Mouse (Mus musculus) neural tube, embryonic 14.5 days (tissue): Measurements from ENCODE around the gene Fads2. TPM values are rescaled to one million over a fixed set of nuclear protein-coding genes. Genes with fewer than 3 reads are reported as not detected.

Experiments
- ATAC-seq: fragments of 200-750 bp; cut with Nextera tagmentation; 2 replicates; pipeline ENCODE4 v1.8.0; 2017; ENCODE audit warnings: low read depth, mild to moderate bottlenecking, moderate TSS enrichment, moderate library complexity
- H3K27ac ChIP-seq: fragments of 300-500 bp; sonication (generic); 2 replicates; pipeline ENCODE4 v1.5.1; 2014; ENCODE audit warnings: low read depth, mild to moderate bottlenecking, control low read depth, low read length, moderate library complexity, mixed read lengths
- H3K27me3 ChIP-seq: fragments of 300-500 bp; sonication (generic); 2 replicates; pipeline ENCODE4 v1.6.1; 2014; ENCODE audit warnings: low read length; ENCODE audit not compliant: control insufficient read depth, insufficient read depth
- H3K36me3 ChIP-seq: fragments of 300-500 bp; sonication (generic); 2 replicates; pipeline ENCODE4 v1.6.1; 2014; ENCODE audit warnings: low read length, mixed read lengths; ENCODE audit not compliant: control insufficient read depth, insufficient read depth
- H3K4me1 ChIP-seq: fragments of 300-500 bp; sonication (generic); 2 replicates; pipeline ENCODE4 v1.6.1; 2014; ENCODE audit warnings: low read length; ENCODE audit not compliant: control insufficient read depth, insufficient read depth
- H3K4me2 ChIP-seq: fragments of 300-500 bp; sonication (generic); 2 replicates; pipeline ENCODE4 v1.6.1; 2014; ENCODE audit warnings: mild to moderate bottlenecking, low read depth, low read length, control low read depth
- H3K4me3 ChIP-seq: fragments of 300-500 bp; sonication (generic); 2 replicates; pipeline ENCODE4 v1.5.1; 2014; ENCODE audit warnings: low read depth, low read length, control low read depth, mixed read lengths
- H3K9ac ChIP-seq: fragments of 300-500 bp; sonication (generic); replicated peaks from 2 replicates; pipeline ENCODE4 v1.6.1; 2014; ENCODE audit warnings: low read depth, mild to moderate bottlenecking, control low read depth, low read length, mixed read lengths
- H3K9me3 ChIP-seq: fragments of 300-500 bp; sonication (generic); 2 replicates; pipeline ENCODE4 v1.6.1; 2016; ENCODE audit warnings: low read length; ENCODE audit not compliant: control insufficient read depth
- WGBS: fragments of 180-500 bp; shearing (Covaris S2); extraction: QIAGEN DNeasy Blood & Tissue Kit; methylation state at CpG from one replicate; pipeline ENCODE4 v1.1.7; 2014; 5-methylcytosine and 5-hydroxymethylcytosine counted together
- polyA plus RNA-seq: library from polyadenylated mRNA; unstranded; fragments of >200 nt; fragmentation: Nextera tagmentation; extraction: Ambion mirVana; gene quantifications from 2 replicates; pipeline ENCODE4 v1.2.1, GENCODE M21; 2014

Fads2 gene
- polyA plus RNA-seq, 1 experiment from 2014 or later: 55.3 TPM

DNA sequence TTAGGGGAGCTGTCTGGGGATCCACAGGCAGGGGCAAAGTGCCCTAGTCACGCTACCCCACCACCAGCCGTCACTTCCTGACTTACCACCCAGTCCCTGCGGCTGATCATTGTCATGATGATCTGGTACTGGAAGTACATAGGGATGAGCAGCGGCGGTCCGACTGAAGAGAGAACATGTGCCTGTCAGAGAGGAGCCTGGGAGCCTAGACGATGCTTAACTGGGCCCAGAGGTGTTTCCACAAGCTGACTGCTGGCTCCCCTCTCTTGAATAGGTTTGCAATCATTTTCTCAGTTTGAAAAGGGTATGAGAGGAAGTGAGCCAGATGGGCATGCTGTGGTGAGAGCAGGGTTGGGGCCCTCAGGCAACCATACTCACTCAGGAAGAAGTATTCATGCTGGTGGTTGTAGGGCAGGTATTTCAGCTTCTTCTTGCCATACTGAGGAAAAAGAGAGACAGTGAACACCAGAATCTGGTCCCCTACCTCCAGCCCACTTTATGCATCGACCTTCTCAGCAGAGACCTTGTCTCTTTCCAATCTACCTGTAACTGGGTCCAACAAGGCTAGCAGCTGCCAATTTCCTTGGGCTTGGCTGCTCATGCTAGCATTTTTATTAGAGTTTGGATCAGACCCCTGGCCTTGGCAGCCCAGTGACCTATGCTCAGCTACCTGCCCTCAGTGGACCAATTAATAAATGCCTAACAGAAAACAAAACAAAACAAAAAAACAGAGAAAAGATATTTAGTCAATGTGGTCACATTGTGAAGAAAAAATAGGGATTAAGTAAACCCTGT, 31.2 kb downstream of the Fads2 start:
- H3K4me3 ChIP-seq: no peak overlapping the region
- no peak overlapping the region for H3K9ac ChIP-seq
- H3K9me3 ChIP-seq: no peaks in the 10 kb centered on the region
- 87% methylated on average over 8 of the region's 8 CpGs for WGBS
- no peak for ATAC-seq
- H3K4me2 ChIP-seq: no peak overlapping the region
- peaks cover 77% of the 10 kb centered on the region for H3K36me3 ChIP-seq
- no peaks in the 10 kb centered on the region for H3K4me1 ChIP-seq
- no peaks in the 10 kb centered on the region for H3K27me3 ChIP-seq
- no peak overlapping the region for H3K27ac ChIP-seq

DNA sequence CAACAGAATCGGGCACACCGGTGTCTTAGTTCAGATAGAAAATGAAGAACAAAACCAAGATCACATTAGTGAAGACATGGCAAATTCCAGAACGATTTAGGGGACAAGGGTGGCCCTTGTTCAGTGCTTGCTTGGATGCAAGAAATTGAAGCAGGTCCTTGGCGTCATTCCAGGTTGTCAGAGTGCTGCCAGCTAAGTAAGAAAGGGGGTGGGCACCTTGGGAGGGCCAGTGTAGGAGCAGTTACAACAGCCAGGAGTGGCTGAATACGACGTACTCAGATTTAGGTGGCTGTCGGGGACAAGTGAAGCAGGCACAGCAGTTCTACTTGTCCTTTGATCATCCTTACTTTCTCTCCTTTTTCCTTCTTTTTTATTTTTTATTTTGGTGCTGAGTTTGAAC, 33.8 kb downstream of the Fads2 start:
- 77% methylated on average over 7 of the region's 7 CpGs for WGBS
- Histone ChIP-seq H3K27ac (no peak overlapping the region), H3K9me3 (no peaks in the 10 kb centered on the region), H3K9ac (no peak overlapping the region), H3K4me1 (no peaks in the 10 kb centered on the region), H3K36me3 (peaks cover 83% of the 10 kb centered on the region), H3K4me3 (no peak overlapping the region), H3K27me3 (no peaks in the 10 kb centered on the region), H3K4me2 (no peak overlapping the region)
- no peak for ATAC-seq

DNA sequence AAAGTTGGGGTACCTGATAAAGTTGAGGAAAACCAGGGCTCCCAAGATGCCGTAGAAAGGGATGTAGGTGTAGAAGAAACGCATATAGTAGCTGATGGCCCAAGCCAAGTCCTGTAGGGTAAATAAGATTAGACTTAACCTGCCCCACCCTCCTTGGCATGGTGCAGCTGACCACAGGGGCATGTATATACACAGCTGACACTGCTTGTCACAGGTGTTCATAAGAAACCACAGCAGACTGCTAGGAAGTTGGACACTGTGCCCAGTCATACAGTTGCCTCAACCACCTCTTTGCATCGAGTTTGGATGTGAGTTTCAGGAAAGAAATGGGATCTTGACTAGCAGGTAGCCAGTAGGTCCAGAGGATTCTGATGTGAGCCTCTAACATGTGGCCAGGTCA, 35.0 kb downstream of the Fads2 start:
- no peak overlapping the region for H3K4me2 ChIP-seq
- no peak overlapping the region for H3K9ac ChIP-seq
- H3K27ac ChIP-seq: no peak overlapping the region
- ATAC-seq: no peak
- H3K36me3 ChIP-seq: peaks cover 86% of the 10 kb centered on the region
- H3K27me3 ChIP-seq: no peaks in the 10 kb centered on the region
- H3K9me3 ChIP-seq: no peaks in the 10 kb centered on the region
- no peak overlapping the region for H3K4me3 ChIP-seq
- no peaks in the 10 kb centered on the region for H3K4me1 ChIP-seq
- WGBS: 93% methylated on average over 3 of the region's 3 CpGs

DNA sequence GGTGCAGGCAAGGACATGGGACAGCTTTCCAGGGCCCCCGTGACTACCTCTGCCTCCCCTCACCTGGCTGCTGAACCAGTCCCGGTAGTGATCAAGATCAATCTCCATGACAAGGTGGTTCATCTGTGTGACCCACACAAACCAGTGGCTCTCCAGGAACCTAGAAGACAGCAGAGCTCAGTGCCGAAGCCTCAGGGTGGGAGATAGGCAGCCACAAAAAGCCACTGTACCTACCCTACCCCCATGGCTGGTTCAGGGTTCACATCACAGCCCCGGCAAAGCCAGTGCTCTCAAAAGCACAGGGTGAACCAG, 35.4 kb downstream of the Fads2 start:
- ATAC-seq: no peak
- H3K4me3 ChIP-seq: no peak overlapping the region
- H3K9me3 ChIP-seq: no peaks in the 10 kb centered on the region
- WGBS: 95% methylated on average over 4 of the region's 4 CpGs
- H3K27me3 ChIP-seq: no peaks in the 10 kb centered on the region
- no peaks in the 10 kb centered on the region for H3K4me1 ChIP-seq
- H3K27ac ChIP-seq: no peak overlapping the region
- H3K36me3 ChIP-seq: peaks cover 85% of the 10 kb centered on the region
- no peak overlapping the region for H3K4me2 ChIP-seq
- H3K9ac ChIP-seq: no peak overlapping the region

DNA sequence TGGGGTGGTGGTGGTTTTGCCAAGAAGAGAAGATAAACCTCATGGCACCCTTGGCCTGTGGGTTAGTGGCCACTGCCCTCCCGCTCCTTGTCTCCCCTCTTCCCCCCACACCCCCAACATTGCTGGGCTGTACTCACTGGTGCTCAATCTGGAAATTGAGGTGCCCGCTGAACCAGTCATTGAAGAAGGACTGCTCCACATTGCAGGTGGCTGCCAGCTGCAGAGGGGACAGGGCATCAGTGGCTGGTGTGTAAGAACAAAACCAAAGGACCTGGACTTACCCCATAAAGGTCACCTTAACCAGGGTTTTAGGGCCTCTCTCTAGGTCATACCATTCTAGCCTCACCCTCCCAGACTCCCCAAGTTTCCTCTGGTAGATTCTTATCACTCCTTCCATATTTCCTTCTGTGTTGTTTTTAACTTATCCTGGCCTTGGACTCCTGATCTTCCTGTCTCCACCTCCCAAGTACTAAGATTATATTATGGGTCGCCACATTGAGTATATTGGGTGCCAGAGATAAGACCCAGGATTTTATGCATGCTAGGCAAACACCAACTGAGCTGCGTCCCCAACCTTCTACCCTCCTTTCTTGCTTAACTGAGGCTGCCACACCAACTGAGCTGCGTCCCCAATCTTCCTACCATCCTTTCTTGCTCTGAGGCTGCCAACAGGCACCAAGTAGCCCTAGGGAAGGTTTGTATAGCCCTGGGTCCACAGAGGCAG, 35.9 kb downstream of the Fads2 start:
- 100% methylated on average over 5 of the region's 5 CpGs for WGBS
- H3K27me3 ChIP-seq: no peaks in the 10 kb centered on the region
- no peak overlapping the region for H3K9ac ChIP-seq
- no peak overlapping the region for H3K4me2 ChIP-seq
- H3K27ac ChIP-seq: no peak overlapping the region
- no peak for ATAC-seq
- H3K9me3 ChIP-seq: no peaks in the 10 kb centered on the region
- H3K4me1 ChIP-seq: no peaks in the 10 kb centered on the region
- H3K4me3 ChIP-seq: no peak overlapping the region
- H3K36me3 ChIP-seq: peaks cover 85% of the 10 kb centered on the region

DNA sequence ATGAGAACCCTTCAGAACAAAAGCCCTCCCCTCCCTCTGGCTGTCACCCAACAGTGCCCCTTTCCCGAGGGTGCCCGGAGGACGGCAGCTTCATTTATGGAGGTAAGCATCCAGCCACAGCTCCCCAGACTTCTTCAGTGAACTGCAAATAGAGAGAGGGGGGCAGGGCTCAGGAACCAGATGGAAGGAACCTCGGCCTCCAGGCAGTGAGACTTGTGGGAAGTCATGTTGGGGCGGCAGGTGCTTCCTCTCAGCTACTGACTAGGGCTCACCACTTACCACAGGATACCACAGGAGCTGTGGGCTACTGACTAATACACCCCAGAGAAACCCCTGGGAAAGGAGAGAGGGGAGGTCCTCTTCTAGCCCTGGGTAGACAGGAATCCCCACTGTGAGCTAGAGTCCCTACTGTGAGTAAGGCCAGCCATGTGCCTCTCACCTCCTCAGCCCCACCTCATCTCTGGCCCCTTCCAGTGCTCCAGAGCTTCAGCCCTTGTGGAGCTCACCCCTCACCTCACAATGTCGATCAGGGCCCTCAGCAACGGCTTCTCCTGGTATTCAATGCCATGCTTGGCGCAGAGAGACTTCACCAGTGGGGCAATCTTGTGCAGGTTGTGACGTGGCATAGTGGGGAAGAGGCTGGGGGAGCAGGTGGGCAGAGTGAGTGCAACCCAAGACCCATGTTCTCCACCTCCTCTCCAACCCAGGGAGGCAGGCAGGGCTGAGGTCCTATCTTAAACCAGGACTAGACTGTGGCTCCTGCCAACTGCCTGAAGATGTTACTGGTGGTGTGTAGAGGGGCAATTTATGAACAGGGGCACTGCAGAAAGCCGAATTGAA, 37.2 kb downstream of the Fads2 start:
- Histone ChIP-seq H3K4me3 (no peak overlapping the region), H3K27me3 (no peaks in the 10 kb centered on the region), H3K27ac (no peak overlapping the region), H3K4me1 (no peaks in the 10 kb centered on the region), H3K9me3 (no peaks in the 10 kb centered on the region), H3K4me2 (no peak overlapping the region), H3K9ac (no peak overlapping the region), H3K36me3 (peaks cover 74% of the 10 kb centered on the region)
- 0 out of 2 replicates have a peak, but pooled peaks have one; percentile 25 for ATAC-seq
- WGBS: 78% methylated on average over 10 of the region's 10 CpGs

DNA sequence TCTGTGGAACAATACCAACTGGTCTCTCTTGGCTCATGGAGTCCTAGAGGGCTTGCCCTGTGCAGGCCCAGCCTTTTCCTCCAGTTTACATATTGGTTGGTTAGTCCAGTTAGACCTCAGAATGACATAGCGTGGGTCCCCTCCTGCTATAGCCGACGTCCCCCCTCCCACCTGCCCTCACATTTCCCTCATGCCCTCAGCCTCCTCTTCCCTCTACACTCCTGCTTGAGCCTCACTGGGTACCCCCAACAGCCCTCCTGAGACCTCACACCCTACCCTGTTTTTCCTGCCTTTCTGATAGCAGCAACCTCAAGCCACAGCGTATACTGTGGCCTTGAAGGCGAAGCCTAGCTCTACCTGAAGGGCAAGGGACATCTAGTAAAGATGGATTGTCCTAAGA, 38.7 kb downstream of the Fads2 start:
- no peaks in the 10 kb centered on the region for H3K9me3 ChIP-seq
- peaks cover 59% of the 10 kb centered on the region for H3K36me3 ChIP-seq
- WGBS: 93% methylated on average over 5 of the region's 5 CpGs
- H3K4me1 ChIP-seq: no peaks in the 10 kb centered on the region
- H3K9ac ChIP-seq: no peak overlapping the region
- H3K4me2 ChIP-seq: no peak overlapping the region
- H3K4me3 ChIP-seq: no peak overlapping the region
- no peak overlapping the region for H3K27ac ChIP-seq
- no peaks in the 10 kb centered on the region for H3K27me3 ChIP-seq
- no peak for ATAC-seq

DNA sequence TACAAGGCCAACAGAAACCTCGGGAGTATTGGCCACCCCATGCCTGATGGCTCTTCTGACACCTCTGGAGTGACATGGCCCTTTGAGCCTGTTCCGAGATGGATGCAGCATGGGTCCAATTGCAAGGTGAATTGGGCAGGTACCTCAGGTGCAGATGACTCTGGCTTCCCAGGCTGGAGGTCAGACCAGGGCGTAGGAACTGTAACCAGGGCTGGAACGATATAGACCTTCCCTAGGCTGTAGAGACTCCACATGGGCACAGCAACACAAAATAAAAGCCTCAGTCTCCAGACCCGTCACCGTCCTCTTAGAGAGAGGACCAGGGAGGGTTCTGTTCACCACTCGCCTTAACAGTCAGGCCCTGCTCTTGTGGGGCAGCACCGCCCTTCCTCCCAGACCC, 39.3 kb downstream of the Fads2 start:
- H3K4me3 ChIP-seq: no peak overlapping the region
- H3K36me3 ChIP-seq: peaks cover 53% of the 10 kb centered on the region
- no peaks in the 10 kb centered on the region for H3K27me3 ChIP-seq
- 92% methylated on average over 8 of the region's 8 CpGs for WGBS
- no peak overlapping the region for H3K9ac ChIP-seq
- H3K4me2 ChIP-seq: no peak overlapping the region
- no peaks in the 10 kb centered on the region for H3K4me1 ChIP-seq
- H3K27ac ChIP-seq: no peak overlapping the region
- no peaks in the 10 kb centered on the region for H3K9me3 ChIP-seq
- ATAC-seq: no peak

DNA sequence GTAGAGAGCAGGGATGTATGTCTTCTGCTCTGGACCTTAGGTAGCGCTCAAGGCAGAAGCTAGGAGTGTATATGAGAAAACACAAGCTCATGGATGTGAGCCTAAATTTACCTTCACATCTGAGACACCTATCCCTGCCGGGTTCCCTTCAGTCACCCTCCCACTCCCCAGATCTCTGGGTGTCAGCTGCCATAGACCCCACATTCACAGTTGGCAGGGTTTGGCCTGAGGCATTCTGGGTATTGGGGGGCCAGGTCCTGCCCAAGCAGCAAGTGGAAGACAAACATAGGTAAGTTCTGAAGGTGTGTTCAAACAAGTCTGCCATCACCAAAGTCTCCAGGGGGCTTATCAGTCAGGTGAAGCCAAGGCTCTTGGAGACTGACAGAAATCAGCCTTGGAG, 39.9 kb downstream of the Fads2 start:
- 95% methylated on average over 2 of the region's 2 CpGs for WGBS
- Histone ChIP-seq H3K9me3 (no peaks in the 10 kb centered on the region), H3K27me3 (no peaks in the 10 kb centered on the region), H3K4me3 (no peak overlapping the region), H3K36me3 (peaks cover 47% of the 10 kb centered on the region), H3K4me1 (no peaks in the 10 kb centered on the region), H3K9ac (no peak overlapping the region), H3K27ac (no peak overlapping the region), H3K4me2 (no peak overlapping the region)
- ATAC-seq: no peak
